Mouse (Mus musculus) CH12.LX (cell line): ENCODE data around the gene Arhgap33. TPM values are rescaled to one million over a fixed set of nuclear protein-coding genes. Genes with fewer than 3 reads are reported as not detected.
A peak's percentile ranks its signal among the peaks of the same experiment; 100 is the strongest.

Experiments
- DNase-seq: peaks from one replicate; pipeline ENCODE4 v3.0.0-alpha.2; 2013; ENCODE audit errors: extremely low read depth
- H3K27ac ChIP-seq: 2 replicates; pipeline ENCODE4 v1.5.1; 2012; ENCODE audit warnings: low read depth, mild to moderate bottlenecking, control low read depth, moderate library complexity; ENCODE audit not compliant: insufficient read depth
- H3K27me3 ChIP-seq: replicated peaks from 2 replicates; pipeline ENCODE3; 2012; ENCODE audit warnings: inconsistent platforms
- H3K36me3 ChIP-seq, 2 experiments: replicated peaks in 1 of 2; 2 replicates each; pipeline versions ENCODE3 to v1.6.1; 2012; ENCODE audit warnings: inconsistent platforms in 1 of 2, low read length in 1 of 2, mild to moderate bottlenecking in 1 of 2, mixed read lengths in 1 of 2, moderate library complexity in 1 of 2; ENCODE audit not compliant: control insufficient read depth in 1 of 2, insufficient read depth in 1 of 2
- H3K4me1 ChIP-seq, 2 experiments: 2 replicates each; pipeline ENCODE4 v1.6.1; 2012; ENCODE audit warnings: inconsistent platforms in 1 of 2, moderate library complexity in 1 of 2; ENCODE audit not compliant: insufficient read depth in 2 of 2, control insufficient read depth in 1 of 2
- H3K4me2 ChIP-seq: 2 replicates; pipeline ENCODE4 v1.6.1; 2012; ENCODE audit warnings: low read depth, mild to moderate bottlenecking, control low read depth; ENCODE audit not compliant: poor library complexity, insufficient read depth, severe bottlenecking
- H3K4me3 ChIP-seq, 3 experiments: fragments of 150-350 bp in 1 of 3; sonication (generic) in 1 of 3; replicated peaks in 1 of 3; 2 replicates each; pipeline versions ENCODE3 to v1.5.1; 2011 to 2012; ENCODE audit warnings: low read depth in 2 of 3, low read length in 2 of 3, mild to moderate bottlenecking in 2 of 3, moderate library complexity in 2 of 3, control low read depth in 1 of 3, improper control_type of control experiment in 1 of 3, inconsistent platforms in 1 of 3, mixed read lengths in 1 of 3; ENCODE audit not compliant: poor library complexity in 1 of 3
- H3K79me2 ChIP-seq: replicated peaks from 2 replicates; pipeline ENCODE4 v1.6.1; 2012; ENCODE audit warnings: mild to moderate bottlenecking, moderate library complexity; ENCODE audit not compliant: control insufficient read depth, poor library complexity, insufficient read depth, severe bottlenecking; ENCODE audit errors: extremely low read depth
- H3K9ac ChIP-seq: 2 replicates; pipeline ENCODE4 v1.6.1; 2012; ENCODE audit warnings: low read depth, mild to moderate bottlenecking, control low read depth, moderate library complexity; ENCODE audit not compliant: insufficient read depth
- H3K9me3 ChIP-seq: replicated peaks from 2 replicates; pipeline ENCODE3; 2012; ENCODE audit warnings: low read length, inconsistent platforms, mixed read lengths
- BHLHE40 ChIP-seq: IDR thresholded peaks from 2 replicates; pipeline ENCODE4 v1.6.1; 2011; ENCODE audit warnings: mild to moderate bottlenecking, low read depth, low read length, improper control_type of control experiment
- CHD1 ChIP-seq: IDR thresholded peaks from 2 replicates; pipeline ENCODE4 v1.6.1; 2012; ENCODE audit warnings: low read depth, low read length, improper control_type of control experiment, inconsistent platforms
- CHD2 ChIP-seq: IDR thresholded peaks from 2 replicates; pipeline ENCODE4 v1.6.1; 2011; ENCODE audit warnings: low read length, improper control_type of control experiment
- CTCF ChIP-seq, 2 experiments: IDR thresholded peaks in 1 of 2; conservative IDR thresholded peaks in 1 of 2; 2 replicates each; pipeline ENCODE4 v1.5.1; 2011 to 2012; ENCODE audit warnings: low read depth in 2 of 2, low read length in 2 of 2, improper control_type of control experiment in 1 of 2, inconsistent platforms in 1 of 2, mild to moderate bottlenecking in 1 of 2, moderate library complexity in 1 of 2
- E2F4 ChIP-seq: IDR thresholded peaks from 2 replicates; pipeline ENCODE4 v1.6.1; 2011; ENCODE audit warnings: low read depth, low read length, improper control_type of control experiment; ENCODE audit not compliant: insufficient replicate concordance
- ELF1 ChIP-seq: IDR thresholded peaks from 2 replicates; pipeline ENCODE4 v1.6.1; 2014; ENCODE audit warnings: low read depth, mild to moderate bottlenecking, inconsistent platforms, low read length, improper control_type of control experiment
- EP300 ChIP-seq: IDR thresholded peaks from 2 replicates; pipeline ENCODE4 v1.6.1; 2011; ENCODE audit warnings: low read length, improper control_type of control experiment
- ETS1 ChIP-seq: conservative IDR thresholded peaks from 2 replicates; pipeline ENCODE4 v1.6.1; 2012; ENCODE audit warnings: low read depth, mild to moderate bottlenecking, inconsistent platforms, low read length, improper control_type of control experiment, moderate library complexity
- IRF4 ChIP-seq: IDR thresholded peaks from 2 replicates; pipeline ENCODE4 v1.6.1; 2014; ENCODE audit warnings: low read depth, mild to moderate bottlenecking, inconsistent platforms, low read length, improper control_type of control experiment
- JUN ChIP-seq: IDR thresholded peaks from 2 replicates; pipeline ENCODE4 v1.6.1; 2011; ENCODE audit warnings: low read depth, mild to moderate bottlenecking, low read length, improper control_type of control experiment, moderate library complexity; ENCODE audit not compliant: insufficient read depth
- JUND ChIP-seq: conservative IDR thresholded peaks from 2 replicates; pipeline ENCODE4 v1.6.1; 2011; ENCODE audit warnings: low read depth, low read length, improper control_type of control experiment
- KAT2A ChIP-seq: IDR thresholded peaks from 2 replicates; pipeline ENCODE4 v1.6.1; 2012; ENCODE audit warnings: low read length, improper control_type of control experiment, inconsistent platforms; ENCODE audit not compliant: insufficient replicate concordance
- MAZ ChIP-seq: IDR thresholded peaks from 2 replicates; pipeline ENCODE4 v1.6.1; 2012; ENCODE audit warnings: low read depth, mild to moderate bottlenecking, inconsistent platforms, low read length, improper control_type of control experiment, moderate library complexity
- MEF2A ChIP-seq: IDR thresholded peaks from 2 replicates; pipeline ENCODE4 v1.6.1; 2014; ENCODE audit warnings: low read depth, mild to moderate bottlenecking, inconsistent platforms, low read length, improper control_type of control experiment, borderline replicate concordance
- MXI1 ChIP-seq: IDR thresholded peaks from 2 replicates; pipeline ENCODE4 v1.6.1; 2011; ENCODE audit warnings: mild to moderate bottlenecking, low read depth, low read length, improper control_type of control experiment
- MYC ChIP-seq: IDR thresholded peaks from 2 replicates; pipeline ENCODE4 v1.6.1; 2011; ENCODE audit warnings: low read depth, mild to moderate bottlenecking, improper control_type of control experiment, low read length
- NRF1 ChIP-seq: IDR thresholded peaks from 2 replicates; pipeline ENCODE4 v1.6.1; 2014; ENCODE audit warnings: low read depth, mild to moderate bottlenecking, inconsistent platforms, low read length, improper control_type of control experiment, moderate library complexity
- PAX5 ChIP-seq: IDR thresholded peaks from 2 replicates; pipeline ENCODE4 v1.6.1; 2012; ENCODE audit warnings: low read length, inconsistent platforms, mixed read lengths
- POLR2A ChIP-seq: IDR thresholded peaks from 2 replicates; pipeline ENCODE4 v1.6.1; 2011; ENCODE audit warnings: low read depth, mild to moderate bottlenecking, improper control_type of control experiment, low read length
- RAD21 ChIP-seq: IDR thresholded peaks from 2 replicates; pipeline ENCODE4 v1.6.1; 2011; ENCODE audit warnings: low read depth, mild to moderate bottlenecking, low read length, improper control_type of control experiment, moderate library complexity
- SIN3A ChIP-seq: IDR thresholded peaks from 2 replicates; pipeline ENCODE4 v1.6.1; 2012; ENCODE audit warnings: low read length, improper control_type of control experiment, inconsistent platforms
- SMC3 ChIP-seq: IDR thresholded peaks from 2 replicates; pipeline ENCODE4 v1.6.1; 2011; ENCODE audit warnings: low read depth, low read length, improper control_type of control experiment
- TBP ChIP-seq: conservative IDR thresholded peaks from 2 replicates; pipeline ENCODE4 v1.6.1; 2011; ENCODE audit warnings: low read depth, low read length, improper control_type of control experiment
- TCF12 ChIP-seq: IDR thresholded peaks from 2 replicates; pipeline ENCODE4 v1.6.1; 2014; ENCODE audit warnings: low read depth, mild to moderate bottlenecking, inconsistent platforms, low read length, improper control_type of control experiment
- UBTF ChIP-seq: IDR thresholded peaks from 2 replicates; pipeline ENCODE4 v1.6.1; 2012; ENCODE audit warnings: low read depth, mild to moderate bottlenecking, inconsistent platforms, low read length, improper control_type of control experiment, moderate library complexity
- USF1 ChIP-seq: IDR thresholded peaks from 2 replicates; pipeline ENCODE4 v1.6.1; 2014; ENCODE audit warnings: low read depth, mild to moderate bottlenecking, inconsistent platforms, low read length, improper control_type of control experiment
- USF2 ChIP-seq: conservative IDR thresholded peaks from 2 replicates; pipeline ENCODE4 v1.6.1; 2011; ENCODE audit warnings: low read depth, low read length, improper control_type of control experiment
- ZC3H11A ChIP-seq: IDR thresholded peaks from 2 replicates; pipeline ENCODE4 v1.6.1; 2012; ENCODE audit warnings: low read depth, mild to moderate bottlenecking, inconsistent platforms, low read length, improper control_type of control experiment
- ZKSCAN1 ChIP-seq: IDR thresholded peaks from 2 replicates; pipeline ENCODE4 v1.6.1; 2012; ENCODE audit warnings: low read depth, inconsistent platforms, low read length, improper control_type of control experiment, borderline replicate concordance
- dilution Hi-C: fragments of 300-500 bp; cut with MboI; formaldehyde crosslinking; loops from 2 replicates; pipeline ENCODE4 v1.14.3; 2020; ENCODE audit warnings: low sequenced_read_pairs; ENCODE audit not compliant: extremely low pct_unique_long_range_greater_than_20kb, extremely low pct_ligation_motif_present
- in situ Hi-C: fragments of 300-500 bp; cut with MboI; formaldehyde crosslinking; loops from 3 replicates; pipeline ENCODE4 v1.14.3; 2019; ENCODE audit warnings: low sequenced_read_pairs, low pct_ligation_motif_present, low pct_unique_long_range_greater_than_20kb, mixed read lengths
- polyA plus RNA-seq: library from polyadenylated mRNA; unstranded; fragments of >175 nt; gene quantifications from 2 replicates; pipeline ENCODE4 v1.2.1, GENCODE M21; 2012; ENCODE audit warnings: low read depth; ENCODE audit not compliant: insufficient read length
- total RNA-seq, 2 experiments: library from RNA; depleted of rRNA; stranded (reverse); fragments of 300-350 nt in 1 of 2; fragments of >200 nt in 1 of 2; gene quantifications; 2 replicates each; pipeline ENCODE4 v1.2.3; 2012 to 2014

Arhgap33 gene
- total and polyA plus RNA-seq, 3 experiments, result 0.44 to 9.2 (median 2.8) TPM

DNA sequence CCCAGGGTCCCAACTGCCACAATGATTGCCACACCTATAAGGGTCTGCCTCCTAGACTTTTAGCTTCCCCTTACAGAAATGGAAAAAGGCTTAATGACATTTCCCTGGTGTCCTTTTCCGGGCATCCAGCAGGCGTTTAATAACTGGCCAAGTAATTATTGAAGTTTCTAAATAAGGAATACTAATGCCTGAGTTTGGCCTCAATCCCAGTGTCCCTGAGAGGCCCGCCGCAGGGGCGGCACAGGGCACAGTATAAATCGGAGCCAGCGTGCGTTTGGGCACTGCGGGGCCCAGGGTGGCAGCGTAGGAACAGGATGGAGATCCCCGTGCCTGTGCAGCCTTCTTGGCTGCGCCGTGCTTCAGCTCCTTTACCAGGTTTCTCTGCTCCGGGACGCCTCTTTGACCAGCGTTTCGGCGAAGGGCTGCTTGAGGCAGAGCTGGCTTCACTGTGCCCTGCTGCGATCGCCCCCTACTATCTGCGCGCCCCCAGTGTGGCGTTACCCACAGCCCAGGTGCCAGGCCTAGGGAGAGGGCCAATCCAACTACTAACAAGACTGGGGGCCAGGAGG, 18.2 kb upstream of the Arhgap33 start:
- Histone ChIP-seq H3K4me2 (peak overlapping the region; percentile 82), H3K27me3 (no peaks in the 10 kb centered on the region), H3K27ac (peak overlapping the region; percentile 48), H3K36me3 (peaks cover 32 to 55% of the 10 kb centered on the region in 2 experiments), H3K4me3 (peak overlapping the region; percentile 54 to 71 (median 70)), H3K9me3 (no peaks in the 10 kb centered on the region), H3K4me1 (peaks cover 5 to 29% of the 10 kb centered on the region in 2 experiments; a peak in 3 of 4 replicates), H3K79me2 (peaks cover 1% of the 10 kb centered on the region), H3K9ac (peak overlapping the region; percentile 83)
- in situ Hi-C loops, result no loop called here
- dilution Hi-C loops, result no loop called here
- DNase-seq, result no peak
- no peak for TF ChIP-seq UBTF
- TF ChIP-seq SIN3A, result peak; percentile 3; the same call in 1 of the 2 replicates
- TF ChIP-seq MXI1, result 0 out of 2 replicates have a peak, but pooled peaks have one; percentile 60
- no peak for TF ChIP-seq CTCF (conservative IDR thresholded peaks at IDR 0.05 in 1 of 2, IDR thresholded peaks at IDR 0.05 in 1 of 2; ENCODE audit: low read depth in 2 of 2, low read length in 2 of 2)

DNA sequence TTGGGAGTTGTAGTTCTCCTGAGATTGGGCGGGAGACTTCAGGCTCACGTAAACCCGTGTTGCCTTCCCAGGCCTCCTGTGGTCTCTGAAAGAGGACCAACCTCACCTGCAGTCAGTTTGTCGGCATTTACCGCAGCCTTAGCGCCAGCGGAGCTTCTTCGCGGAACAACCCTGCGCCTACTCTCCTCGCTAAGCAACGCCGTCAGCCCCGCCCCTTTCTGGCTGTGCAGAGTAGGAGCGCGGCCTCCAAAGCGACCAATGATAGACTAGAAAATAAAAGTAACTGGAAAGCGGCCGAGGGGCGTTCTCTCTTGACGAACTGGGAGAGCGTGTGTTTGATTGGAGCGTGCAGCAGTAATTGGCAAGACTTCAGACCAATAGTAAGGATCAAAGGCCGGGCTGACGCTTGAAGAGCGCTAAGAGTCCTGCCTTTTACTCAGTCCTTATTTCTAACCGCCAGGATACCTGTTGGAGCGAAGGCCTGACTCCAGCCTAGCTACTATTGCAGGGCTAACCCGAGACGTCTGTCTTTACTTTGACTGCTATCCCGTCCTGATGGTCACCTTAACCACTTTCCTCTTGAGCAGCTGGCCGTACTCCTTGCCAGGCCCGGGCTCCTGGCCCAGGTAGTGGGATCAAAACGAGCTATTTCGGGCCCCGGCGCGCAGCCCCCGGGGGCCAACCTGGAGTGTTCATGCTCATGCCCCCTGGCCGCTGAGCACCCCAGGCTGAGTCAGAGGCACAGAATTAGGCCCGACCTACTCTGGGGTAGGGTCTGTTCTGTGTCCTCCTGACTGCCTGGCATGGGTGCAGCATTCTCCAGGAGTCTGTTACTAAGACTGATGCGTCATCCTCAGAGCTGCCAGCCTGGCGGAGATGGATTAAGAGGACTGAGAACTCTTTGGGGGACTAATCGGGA, 17.5 kb upstream of the Arhgap33 start, which contains the start of the genes Hspb6 and Proser3:
Gene Hspb6 (plus strand): TSS at position 77 of the 919 bp plus-strand sequence.
Gene Proser3 (minus strand): TSS at position 198 of the 919 bp plus-strand sequence.
- peak within 1 kb of the TSS; percentile 83 for H3K9ac ChIP-seq
- H3K27ac ChIP-seq, result peak within 1 kb of the TSS; percentile 92
- H3K36me3 ChIP-seq, result peaks cover 32 to 52% of the 10 kb centered on the region in 2 experiments
- dilution Hi-C loops (no loop called here), in situ Hi-C loops (no loop called here)
- DNase-seq, result peak; percentile 99
- H3K4me3 ChIP-seq, result peak within 1 kb of the TSS; percentile 71 to 93 (median 83)
- no peaks in the 10 kb centered on the region; the same call in 1 of the 2 replicates for H3K79me2 ChIP-seq
- H3K4me2 ChIP-seq, result peak within 1 kb of the TSS; percentile 82
- H3K27me3 ChIP-seq, result no peaks in the 10 kb centered on the region
- no peaks in the 10 kb centered on the region for H3K9me3 ChIP-seq
- H3K4me1 ChIP-seq, result peaks cover 2 to 21% of the 10 kb centered on the region in 2 experiments; a peak in 3 of 4 replicates
- no peak for TF ChIP-seq USF2
- 0 out of 2 replicates have a peak, but pooled peaks have one; percentile 53 for TF ChIP-seq CHD1
- no peak; the same call in 1 of the 2 replicates for TF ChIP-seq IRF4
- no peak for TF ChIP-seq JUND
- TF ChIP-seq ETS1, result 0 out of 2 replicates have a peak, but pooled peaks have one; percentile 18
- TF ChIP-seq POLR2A, result peak; percentile 95
- TF ChIP-seq UBTF, result no peak
- peak; percentile 92 for TF ChIP-seq CHD2
- 0 out of 2 replicates have a peak, but pooled peaks have one; percentile 38 for TF ChIP-seq KAT2A
- TF ChIP-seq CTCF (conservative IDR thresholded peaks at IDR 0.05 in 1 of 2, IDR thresholded peaks at IDR 0.05 in 1 of 2; ENCODE audit: low read depth in 2 of 2, low read length in 2 of 2), result no peak
- TF ChIP-seq ZC3H11A, result no peak
- TF ChIP-seq ELF1, result peak; percentile 53; the same call in 1 of the 2 replicates
- no peak for TF ChIP-seq EP300
- no peak for TF ChIP-seq USF1
- peak; percentile 37; the same call in 1 of the 2 replicates for TF ChIP-seq MYC
- peak; percentile 78; the same call in 1 of the 2 replicates for TF ChIP-seq E2F4
- TF ChIP-seq MAZ, result no peak
- no peak for TF ChIP-seq SMC3
- TF ChIP-seq MEF2A, result no peak
- no peak for TF ChIP-seq BHLHE40
- peak; percentile 47 for TF ChIP-seq NRF1
- TF ChIP-seq RAD21, result no peak
- no peak for TF ChIP-seq JUN
- peak; percentile 79 for TF ChIP-seq TCF12
- TF ChIP-seq TBP, result peak; percentile 95
- TF ChIP-seq PAX5, result no peak
- peak; percentile 48 for TF ChIP-seq MXI1
- no peak for TF ChIP-seq ZKSCAN1
